Mouse (Mus musculus) myocyte (in vitro differentiated cells): ENCODE data around the gene Ddx58. TPM values are rescaled to one million over a fixed set of nuclear protein-coding genes. Genes with fewer than 3 reads are reported as not detected.

Experiments used
- H3K27me3 ChIP-seq: one replicate; pipeline ENCODE4 v1.6.1; 2011; ENCODE audit not compliant: control insufficient read depth, insufficient read depth, insufficient read length
- H3K36me3 ChIP-seq: one replicate; pipeline ENCODE4 v1.6.1; 2011; ENCODE audit not compliant: control insufficient read depth, insufficient read depth
- H3K4me2 ChIP-seq: one replicate; pipeline ENCODE4 v1.6.1; 2011; ENCODE audit warnings: low read depth, control low read depth
- H3K4me3 ChIP-seq: one replicate; pipeline ENCODE4 v1.5.1; 2011; ENCODE audit warnings: mild to moderate bottlenecking, control low read depth, moderate library complexity
- H3K79me2 ChIP-seq: one replicate; pipeline ENCODE4 v1.6.1; 2011; ENCODE audit not compliant: control insufficient read depth, insufficient read depth
- H3ac ChIP-seq: one replicate; pipeline ENCODE4 v1.6.1; 2011; ENCODE audit not compliant: control insufficient read depth, insufficient read length
- CEBPB ChIP-seq: IDR thresholded peaks from 2 replicates; pipeline ENCODE4 v1.6.1; 2011; ENCODE audit warnings: mild to moderate bottlenecking, moderate library complexity; ENCODE audit not compliant: poor library complexity, insufficient read depth, severe bottlenecking
- E2F4 ChIP-seq: IDR thresholded peaks from one replicate; pipeline ENCODE4 v1.6.1; 2011; ENCODE audit warnings: mild to moderate bottlenecking, control low read depth, moderate library complexity; ENCODE audit not compliant: insufficient read depth
- MAX ChIP-seq: IDR thresholded peaks from one replicate; pipeline ENCODE4 v1.6.1; 2011; ENCODE audit warnings: low read depth, mild to moderate bottlenecking, control low read depth
- MYOD1 ChIP-seq, 3 experiments: IDR thresholded peaks; one replicate each; pipeline ENCODE4 v1.6.1; 2011; ENCODE audit warnings: control low read depth in 2 of 3, low read depth in 2 of 3, mild to moderate bottlenecking in 2 of 3, moderate library complexity in 1 of 3; ENCODE audit not compliant: insufficient read length in 2 of 3, control insufficient read depth in 1 of 3
- MYOG ChIP-seq, 3 experiments: IDR thresholded peaks; one replicate each; pipeline ENCODE4 v1.6.1; 2011; ENCODE audit warnings: control low read depth in 2 of 3, low read depth in 2 of 3, mild to moderate bottlenecking in 2 of 3; ENCODE audit not compliant: insufficient read length in 2 of 3, control insufficient read depth in 1 of 3, insufficient read depth in 1 of 3
- POLR2A ChIP-seq: IDR thresholded peaks from one replicate; pipeline ENCODE4 v1.6.1; 2011; ENCODE audit warnings: low read depth, mild to moderate bottlenecking, control low read depth, moderate library complexity; ENCODE audit not compliant: insufficient read length
- POLR2AphosphoS2 ChIP-seq: IDR thresholded peaks from one replicate; pipeline ENCODE4 v1.6.1; 2011; ENCODE audit warnings: low read depth, control low read depth; ENCODE audit not compliant: insufficient read length
- REST ChIP-seq: IDR thresholded peaks from one replicate; pipeline ENCODE4 v1.6.1; 2011; ENCODE audit warnings: mild to moderate bottlenecking, control low read depth, moderate library complexity; ENCODE audit not compliant: insufficient read depth, insufficient read length
- SRF ChIP-seq: IDR thresholded peaks from one replicate; pipeline ENCODE4 v1.6.1; 2011; ENCODE audit warnings: low read depth; ENCODE audit not compliant: control insufficient read depth, insufficient read length
- TCF12 ChIP-seq: IDR thresholded peaks from one replicate; pipeline ENCODE4 v1.6.1; 2011; ENCODE audit warnings: mild to moderate bottlenecking, control low read depth; ENCODE audit not compliant: poor library complexity, insufficient read depth, severe bottlenecking
- TCF3 ChIP-seq: IDR thresholded peaks from one replicate; pipeline ENCODE4 v1.6.1; 2011; ENCODE audit warnings: low read depth, control low read depth; ENCODE audit not compliant: insufficient read length
- USF1 ChIP-seq: IDR thresholded peaks from one replicate; pipeline ENCODE4 v1.6.1; 2011; ENCODE audit warnings: low read depth, mild to moderate bottlenecking, control low read depth, moderate library complexity
- polyA plus RNA-seq: library from polyadenylated mRNA; unstranded; fragments of >200 nt; fragmentation: generic; extraction: Trizol; gene quantifications from one replicate; pipeline ENCODE4 v1.2.1, GENCODE M21; 2012; ENCODE audit warnings: missing spikeins

The Ddx58 gene
- polyA plus RNA-seq, 1 experiment = 4.1 TPM

- Histone ChIP-seq H3K4me3 (no peak overlapping the region), H3K79me2 (no peaks in the 10 kb centered on the region), H3ac (no peak overlapping the region), H3K27me3 (no peaks in the 10 kb centered on the region), H3K4me2 (no peak overlapping the region), H3K36me3 (peaks cover 19% of the 10 kb centered on the region)
- TF ChIP-seq SRF (no peak), CEBPB (no peak), MYOD1 (IDR thresholded peaks at IDR 0.05; ENCODE audit: control insufficient read depth in 1 of 3, insufficient read length in 2 of 3, low read depth in 2 of 3) (no peak), MAX (no peak), TCF3 (no peak), REST (no peak)
These were observed 44.3 kb downstream of the Ddx58 start for GRCm38 (mm10) chr4:40195336-40195735.

GRCm38 (mm10) chr4:40193461-40193860 lies 46.2 kb downstream of the Ddx58 start:
- Histone ChIP-seq H3K27me3 (no peaks in the 10 kb centered on the region), H3ac (no peak overlapping the region), H3K36me3 (peaks cover 12% of the 10 kb centered on the region), H3K79me2 (no peaks in the 10 kb centered on the region), H3K4me2 (no peak overlapping the region), H3K4me3 (no peak overlapping the region)
- TF ChIP-seq REST (no peak), MYOG (IDR thresholded peaks at IDR 0.05; ENCODE audit: control insufficient read depth in 1 of 3, insufficient read depth in 1 of 3, insufficient read length in 2 of 3, low read depth in 2 of 3) (no peak), USF1 (no peak), CEBPB (no peak), TCF12 (no peak), POLR2AphosphoS2 (no peak), SRF (no peak), MYOD1 (IDR thresholded peaks at IDR 0.05; ENCODE audit: control insufficient read depth in 1 of 3, insufficient read length in 2 of 3, low read depth in 2 of 3) (no peak), POLR2A (no peak), TCF3 (no peak), MAX (no peak), E2F4 (no peak)

GRCm38 (mm10) chr4:40192246-40192645 lies 47.4 kb downstream of the Ddx58 start:
- H3K36me3 ChIP-seq = peaks cover 12% of the 10 kb centered on the region
- TF ChIP-seq REST (no peak), MAX (no peak), CEBPB (no peak), SRF (no peak), USF1 (no peak), POLR2A (no peak), POLR2AphosphoS2 (no peak), MYOD1 (IDR thresholded peaks at IDR 0.05; ENCODE audit: control insufficient read depth in 1 of 3, insufficient read length in 2 of 3, low read depth in 2 of 3) (no peak)
- no peaks in the 10 kb centered on the region for H3K79me2 ChIP-seq
- no peak overlapping the region for H3K4me2 ChIP-seq
- H3ac ChIP-seq = no peak overlapping the region
- H3K27me3 ChIP-seq = no peaks in the 10 kb centered on the region
- no peak overlapping the region for H3K4me3 ChIP-seq

DNA sequence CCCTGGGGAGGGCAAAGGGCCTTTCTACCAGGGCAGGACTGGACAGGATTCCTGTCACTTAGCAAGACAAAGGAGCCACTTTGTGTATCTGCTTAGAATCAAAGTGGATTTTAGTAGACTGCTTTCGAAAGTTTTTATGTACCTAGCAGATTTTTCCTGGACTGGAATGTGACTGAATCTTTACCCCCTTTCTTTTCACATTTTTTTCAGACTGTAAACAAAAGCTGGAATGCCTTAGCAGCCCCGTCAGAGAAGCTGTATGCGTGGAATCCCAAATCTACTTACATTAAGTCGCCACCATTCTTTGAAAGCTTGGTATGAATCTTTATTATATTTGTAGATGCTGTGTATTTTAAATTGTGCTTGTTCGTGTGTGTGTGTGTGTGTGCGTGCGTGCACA lies 51.7 kb downstream of the Ddx58 start:
- Histone ChIP-seq H3K27me3 (no peaks in the 10 kb centered on the region), H3K4me3 (no peak overlapping the region), H3K4me2 (no peak overlapping the region), H3K36me3 (peaks cover 17% of the 10 kb centered on the region), H3K79me2 (no peaks in the 10 kb centered on the region), H3ac (no peak overlapping the region)
- no peak for TF ChIP-seq SRF
- no peak for TF ChIP-seq USF1
- TF ChIP-seq REST = no peak
- TF ChIP-seq POLR2A = no peak
- no peak for TF ChIP-seq E2F4
- TF ChIP-seq TCF12 = no peak
- TF ChIP-seq MYOG (IDR thresholded peaks at IDR 0.05; ENCODE audit: control insufficient read depth in 1 of 3, insufficient read depth in 1 of 3, insufficient read length in 2 of 3, low read depth in 2 of 3) = no peak
- TF ChIP-seq CEBPB = no peak
- TF ChIP-seq MAX = no peak
- no peak for TF ChIP-seq POLR2AphosphoS2
- no peak for TF ChIP-seq TCF3
- TF ChIP-seq MYOD1 (IDR thresholded peaks at IDR 0.05; ENCODE audit: control insufficient read depth in 1 of 3, insufficient read length in 2 of 3, low read depth in 2 of 3) = no peak

GRCm38 (mm10) chr4:40184470-40184869 lies 55.2 kb downstream of the Ddx58 start:
- no peak overlapping the region for H3K4me3 ChIP-seq
- no peak for TF ChIP-seq SRF
- TF ChIP-seq MYOG (IDR thresholded peaks at IDR 0.05; ENCODE audit: control insufficient read depth in 1 of 3, insufficient read depth in 1 of 3, insufficient read length in 2 of 3, low read depth in 2 of 3) = no peak
- TF ChIP-seq USF1 = no peak
- no peak for TF ChIP-seq TCF12
- TF ChIP-seq POLR2AphosphoS2 = no peak
- TF ChIP-seq MYOD1 (IDR thresholded peaks at IDR 0.05; ENCODE audit: control insufficient read depth in 1 of 3, insufficient read length in 2 of 3, low read depth in 2 of 3) = no peak
- no peak for TF ChIP-seq TCF3
- no peak for TF ChIP-seq E2F4
- no peak for TF ChIP-seq MAX
- no peak for TF ChIP-seq REST
- no peak for TF ChIP-seq CEBPB
- no peak for TF ChIP-seq POLR2A
- H3K79me2 ChIP-seq = no peaks in the 10 kb centered on the region
- H3K36me3 ChIP-seq = peaks cover 25% of the 10 kb centered on the region
- no peak overlapping the region for H3K4me2 ChIP-seq
- no peaks in the 10 kb centered on the region for H3K27me3 ChIP-seq
- H3ac ChIP-seq = no peak overlapping the region
